ENCODE assay signal across 14 mouse cellular contexts in the genomic region with DNA sequence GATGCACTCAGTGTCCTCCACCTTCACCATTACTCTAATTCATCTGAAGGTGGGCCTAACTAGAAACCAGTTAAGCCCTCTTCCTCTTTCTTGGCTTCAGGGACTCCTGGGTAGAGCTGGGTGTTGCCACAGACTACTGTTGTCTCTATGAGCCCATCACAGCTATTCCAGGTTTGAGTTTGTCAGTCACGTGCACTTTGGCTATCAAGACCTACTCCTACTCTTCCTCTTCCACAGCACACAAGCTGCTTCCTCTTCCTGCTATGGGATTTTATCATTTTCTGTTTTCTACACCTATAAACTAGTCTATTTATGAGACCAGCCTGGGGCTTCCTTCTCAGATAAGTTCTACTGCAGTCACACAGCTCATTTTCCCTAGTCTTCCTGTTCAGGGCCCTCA.
"Had no signal": no experiment of that assay in that cellular context is flagged by ENCODE, and none has a peak within 500 bp of the region (broad histone marks: within the 10 kb centered on the region; RNA-seq: fewer than 3 reads in every experiment).

No protein-coding gene starts in this region.

- ATAC-seq: liver, postnatal 0 days; lung, postnatal 0 days had no signal

- DNase-seq: kidney, adult 18-20 months; kidney, adult 9 months; kidney, postnatal 14 days; layer of hippocampus, postnatal 36 days; left cerebral cortex, postnatal 4 days; liver, postnatal 0 days; lung, embryonic 14.5 days; midbrain, embryonic 14.5 days; right cerebral cortex, adult 18-20 months; right cerebral cortex, postnatal 14 days; right cerebral cortex, postnatal 4 days; thymus, adult 2 months; thymus, postnatal 14 days had no signal
